Mouse (Mus musculus) stomach, postnatal 0 days (tissue): ENCODE data around the gene Bahcc1.

ENCODE experiments used
- CTCF ChIP-seq: IDR thresholded peaks from 2 replicates; pipeline ENCODE4 v1.5.1; 2016; ENCODE audit warnings: antibody characterized with exemption, low read depth, mild to moderate bottlenecking, moderate library complexity
- EP300 ChIP-seq: optimal IDR thresholded peaks from 2 replicates; pipeline ENCODE3; 2016; ENCODE audit warnings: antibody characterized with exemption

DNA sequence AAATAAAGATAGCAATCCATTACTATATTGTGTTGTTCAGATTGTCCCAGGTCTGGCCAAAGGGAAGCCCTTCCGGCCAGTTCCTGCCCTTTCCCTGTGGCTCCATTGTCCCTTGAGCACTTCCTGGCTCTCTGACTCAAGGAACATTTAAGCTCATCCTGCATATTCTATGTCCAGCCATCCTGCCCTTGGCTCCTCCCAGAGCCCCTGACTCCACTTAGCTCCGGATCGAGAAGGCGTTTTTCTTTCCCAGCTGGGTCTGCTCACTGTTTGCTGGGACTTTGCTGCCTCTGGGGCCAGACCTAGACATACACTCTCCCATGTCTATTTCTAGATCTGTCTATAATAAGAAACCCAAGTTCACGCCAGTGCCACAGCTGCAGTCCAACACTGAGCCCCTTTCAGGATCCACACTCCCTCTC lies 26.1 kb upstream of the Bahcc1 start:
- TF ChIP-seq CTCF (no peak), EP300 (no peak)
